Mouse (Mus musculus): ENCODE measurements around the gene Atxn7l2. TPM values are rescaled to one million over a fixed set of nuclear protein-coding genes. Genes with fewer than 3 reads are reported as not detected.

Gene Atxn7l2
- polyA plus RNA-seq, 1 experiment from 2014 or later = 3.4 TPM

- Histone ChIP-seq H3K36me3 (ENCODE audit: control insufficient read depth, insufficient read depth) (peaks cover 8% of the 10 kb centered on the region; the same call in 1 of the 2 replicates), H3K27me3 (replicated peaks; ENCODE audit: control insufficient read depth, insufficient read depth, low read length) (no peaks in the 10 kb centered on the region), H3K4me1 (replicated peaks; ENCODE audit: control insufficient read depth, insufficient read depth, low read length) (no peaks in the 10 kb centered on the region), H3K27ac (ENCODE audit: low read depth, low read length) (no peak overlapping the region), H3K9me3 (ENCODE audit: control insufficient read depth) (no peaks in the 10 kb centered on the region), H3K4me3 (ENCODE audit: low read depth, low read length) (no peak overlapping the region), H3K4me2 (replicated peaks; ENCODE audit: low read depth) (no peak overlapping the region), H3K9ac (ENCODE audit: low read depth, low read length) (no peak overlapping the region)
- TF ChIP-seq CTCF (IDR thresholded peaks at IDR 0.05; ENCODE audit: low read depth) = no peak
- WGBS = 54% methylated on average over 4 of the region's 4 CpGs
- no peak for ATAC-seq
Measured at GRCm38 (mm10) chr3:108193686-108194085, 17.0 kb downstream of the Atxn7l2 start.

- Histone ChIP-seq H3K9me3 (ENCODE audit: control insufficient read depth) (no peaks in the 10 kb centered on the region), H3K27ac (ENCODE audit: low read depth, low read length) (no peak overlapping the region), H3K9ac (ENCODE audit: low read depth, low read length) (no peak overlapping the region), H3K36me3 (ENCODE audit: control insufficient read depth, insufficient read depth) (no peaks in the 10 kb centered on the region; the same call in 1 of the 2 replicates), H3K4me1 (replicated peaks; ENCODE audit: control insufficient read depth, insufficient read depth, low read length) (0 out of 2 replicates have a peak, but pooled peaks cover 2% of the 10 kb centered on the region), H3K27me3 (replicated peaks; ENCODE audit: control insufficient read depth, insufficient read depth, low read length) (no peaks in the 10 kb centered on the region), H3K4me2 (replicated peaks; ENCODE audit: low read depth) (peak overlapping the region; percentile 28; the same call in 1 of the 2 replicates), H3K4me3 (ENCODE audit: low read depth, low read length) (no peak overlapping the region)
- 31% methylated on average over 5 of the region's 5 CpGs for whole genome bisulfite sequencing
- TF ChIP-seq CTCF (IDR thresholded peaks at IDR 0.05; ENCODE audit: low read depth) = no peak
- no peak for ATAC-seq
Measured at GRCm38 (mm10) chr3:108189897-108190296, 20.8 kb downstream of the Atxn7l2 start.

GRCm38 (mm10) chr3:108188716-108189490, 21.8 kb downstream of the Atxn7l2 start:
- 82% methylated on average over 9 of the region's 9 CpGs for WGBS

GRCm38 (mm10) chr3:108187111-108187795, 23.5 kb downstream of the Atxn7l2 start:
- no peaks in the 10 kb centered on the region for H3K9me3 ChIP-seq (ENCODE audit: control insufficient read depth)
- 0 out of 2 replicates have a peak, but pooled peaks cover 2% of the 10 kb centered on the region for H3K4me1 ChIP-seq (replicated peaks; ENCODE audit: control insufficient read depth, insufficient read depth, low read length)
- ATAC-seq = no peak
- no peak overlapping the region; the same call in 1 of the 2 replicates for H3K4me3 ChIP-seq (ENCODE audit: low read depth, low read length)
- H3K36me3 ChIP-seq (ENCODE audit: control insufficient read depth, insufficient read depth) = no peaks in the 10 kb centered on the region; the same call in 1 of the 2 replicates
- no peaks in the 10 kb centered on the region for H3K27me3 ChIP-seq (replicated peaks; ENCODE audit: control insufficient read depth, insufficient read depth, low read length)
- peak overlapping the region; percentile 92 for H3K4me2 ChIP-seq (replicated peaks; ENCODE audit: low read depth)
- no peak overlapping the region for H3K27ac ChIP-seq (ENCODE audit: low read depth, low read length)
- 78% methylated on average over 20 of the region's 20 CpGs for WGBS
- H3K9ac ChIP-seq (ENCODE audit: low read depth, low read length) = no peak overlapping the region
- no peak for TF ChIP-seq CTCF (IDR thresholded peaks at IDR 0.05; ENCODE audit: low read depth)

More at GRCm38 (mm10) chr3:108188716-108189490, 21.8 kb downstream of the Atxn7l2 start:
- no peak overlapping the region for H3K4me2 ChIP-seq (replicated peaks; ENCODE audit: low read depth)
- no peaks in the 10 kb centered on the region for H3K9me3 ChIP-seq (ENCODE audit: control insufficient read depth)
- H3K4me1 ChIP-seq (replicated peaks; ENCODE audit: control insufficient read depth, insufficient read depth, low read length) = 0 out of 2 replicates have a peak, but pooled peaks cover 2% of the 10 kb centered on the region
- TF ChIP-seq CTCF (IDR thresholded peaks at IDR 0.05; ENCODE audit: low read depth) = no peak
- H3K27ac ChIP-seq (ENCODE audit: low read depth, low read length) = no peak overlapping the region
- no peak overlapping the region for H3K9ac ChIP-seq (ENCODE audit: low read depth, low read length)
- no peak for ATAC-seq
- H3K36me3 ChIP-seq (ENCODE audit: control insufficient read depth, insufficient read depth) = no peaks in the 10 kb centered on the region; the same call in 1 of the 2 replicates
- H3K27me3 ChIP-seq (replicated peaks; ENCODE audit: control insufficient read depth, insufficient read depth, low read length) = no peaks in the 10 kb centered on the region
- no peak overlapping the region for H3K4me3 ChIP-seq (ENCODE audit: low read depth, low read length)

- peak within 1 kb of the TSS; percentile 71 for H3K4me3 ChIP-seq (ENCODE audit: low read depth, low read length)
- no peaks in the 10 kb centered on the region for H3K27me3 ChIP-seq (replicated peaks; ENCODE audit: control insufficient read depth, insufficient read depth, low read length)
- H3K27ac ChIP-seq (ENCODE audit: low read depth, low read length) = no peak within 1 kb of the TSS
- H3K9ac ChIP-seq (ENCODE audit: low read depth, low read length) = peak within 1 kb of the TSS; percentile 67
- H3K4me1 ChIP-seq (replicated peaks; ENCODE audit: control insufficient read depth, insufficient read depth, low read length) = 0 out of 2 replicates have a peak, but pooled peaks cover 2% of the 10 kb centered on the region
- H3K4me2 ChIP-seq (replicated peaks; ENCODE audit: low read depth) = peak within 1 kb of the TSS; percentile 92
- no peaks in the 10 kb centered on the region for H3K9me3 ChIP-seq (ENCODE audit: control insufficient read depth)
- ATAC-seq = peak; percentile 58
- 3% methylated on average over 91 of the region's 100 CpGs for WGBS
- H3K36me3 ChIP-seq (ENCODE audit: control insufficient read depth, insufficient read depth) = no peaks in the 10 kb centered on the region; the same call in 1 of the 2 replicates
- no peak for TF ChIP-seq CTCF (IDR thresholded peaks at IDR 0.05; ENCODE audit: low read depth)
Measured at GRCm38 (mm10) chr3:108186098-108187047, 24.4 kb downstream of the Atxn7l2 start, which contains the start of gene Amigo1. Amigo1 (plus strand) TSS chr3:108186335.
